Mouse (Mus musculus) midbrain, embryonic 15.5 days (tissue): Measurements from ENCODE around the gene Ahsa2. TPM values are rescaled to one million over a fixed set of nuclear protein-coding genes. Genes with fewer than 3 reads are reported as not detected.
"Not testable (repeated sequence)": the region's sequence is repeated elsewhere in the genome, so short reads cannot be mapped to it uniquely, and the experiment has no call there.

Experiments used
- ATAC-seq: fragments of 200-750 bp; cut with Nextera tagmentation; replicated peaks from 2 replicates; pipeline ENCODE4 v1.8.0; 2017; ENCODE audit warnings: moderate TSS enrichment
- H3K27ac ChIP-seq: fragments of 300-500 bp; sonication (generic); 2 replicates; pipeline ENCODE4 v1.5.1; 2015; ENCODE audit warnings: mild to moderate bottlenecking, inconsistent platforms
- H3K27me3 ChIP-seq: fragments of 300-500 bp; sonication (generic); replicated peaks from 2 replicates; pipeline ENCODE4 v1.6.1; 2015; ENCODE audit warnings: inconsistent platforms
- H3K36me3 ChIP-seq: fragments of 300-500 bp; sonication (generic); replicated peaks from 2 replicates; pipeline ENCODE4 v1.6.1; 2015; ENCODE audit warnings: inconsistent platforms
- H3K4me1 ChIP-seq: fragments of 300-500 bp; sonication (generic); 2 replicates; pipeline ENCODE4 v1.6.1; 2015; ENCODE audit warnings: inconsistent platforms
- H3K4me2 ChIP-seq: fragments of 300-500 bp; sonication (generic); 2 replicates; pipeline ENCODE4 v1.6.1; 2015; ENCODE audit warnings: inconsistent platforms, mild to moderate bottlenecking, moderate library complexity
- H3K4me3 ChIP-seq: fragments of 300-500 bp; sonication (generic); 2 replicates; pipeline ENCODE4 v1.5.1; 2015; ENCODE audit warnings: mild to moderate bottlenecking, inconsistent platforms
- H3K9ac ChIP-seq: fragments of 300-500 bp; sonication (generic); 2 replicates; pipeline ENCODE4 v1.6.1; 2015; ENCODE audit warnings: mild to moderate bottlenecking, inconsistent platforms
- H3K9me3 ChIP-seq: fragments of 300-500 bp; sonication (generic); 2 replicates; pipeline ENCODE4 v1.6.1; 2016; ENCODE audit warnings: inconsistent platforms
- WGBS: fragments of 180-500 bp; shearing (Covaris S2); methylation state at CpG from one replicate; pipeline ENCODE4 v1.1.7; 2015; ENCODE audit warnings: mixed read lengths; 5-methylcytosine and 5-hydroxymethylcytosine counted together
- microRNA-seq: library from miRNA; unstranded; fragments of <30 nt; microRNA quantifications from one replicate; pipeline ENCODE4, GENCODE M21; 2016
- polyA plus RNA-seq: library from polyadenylated mRNA; unstranded; fragments of >200 nt; fragmentation: Nextera tagmentation; extraction: Ambion mirVana; gene quantifications from 2 replicates; pipeline ENCODE4 v1.2.1, GENCODE M21; 2015

Ahsa2 gene
- polyA plus RNA-seq, 1 experiment from 2014 or later: 113 TPM

GRCm38 (mm10) chr11:23489955-23490354, 7.9 kb downstream of the Ahsa2 start:
- Histone ChIP-seq H3K9ac (no peak overlapping the region), H3K9me3 (no peaks in the 10 kb centered on the region), H3K4me2 (no peak overlapping the region), H3K27ac (no peak overlapping the region), H3K4me3 (no peak overlapping the region), H3K4me1 (peaks cover 5% of the 10 kb centered on the region), H3K36me3 (peaks cover 77% of the 10 kb centered on the region), H3K27me3 (no peaks in the 10 kb centered on the region)
- 95% methylated on average over 1 of the region's 1 CpGs for WGBS
- no peak for ATAC-seq

- 96% methylated on average over 2 of the region's 2 CpGs for WGBS
- peaks cover 28% of the 10 kb centered on the region; the same call in 1 of the 2 replicates for H3K36me3 ChIP-seq
- H3K4me2 ChIP-seq, H3K9ac ChIP-seq, H3K27ac ChIP-seq, H3K9me3 ChIP-seq, H3K4me1 ChIP-seq, H3K4me3 ChIP-seq, H3K27me3 ChIP-seq, ATAC-seq: not testable (repeated sequence)
Observed at GRCm38 (mm10) chr11:23465862-23466261, 32.0 kb downstream of the Ahsa2 start.

Small RNAs within 50 kb of the gene (microRNA-seq; reads per million reads assigned to microRNA genes)
- gene Gm47279: 0.55 reads per million

Other genes starting within 250 kb of the Ahsa2 start
- gene Xpo1, start 242.0 kb downstream of the Ahsa2 start, polyA plus RNA-seq: 72.9 and 77.7 TPM in 2 replicates
- gene Usp34, start 191.1 kb downstream of the Ahsa2 start, polyA plus RNA-seq: 29.0 and 32.6 TPM in 2 replicates
- 0.13 TPM in 2 replicates for gene 1700093K21Rik, start 23.1 kb upstream of the Ahsa2 start, polyA plus RNA-seq
- gene 0610010F05Rik, start 135.6 kb upstream of the Ahsa2 start, polyA plus RNA-seq: 135 and 146 TPM in 2 replicates
- gene Pus10, start 167.6 kb upstream of the Ahsa2 start, polyA plus RNA-seq: 10.8 and 12.0 TPM in 2 replicates
- gene Pex13, start 167.9 kb upstream of the Ahsa2 start, polyA plus RNA-seq: 29.6 and 30.5 TPM in 2 replicates